Mouse (Mus musculus): ENCODE data around the gene Rtf2. TPM values are rescaled to one million over a fixed set of nuclear protein-coding genes. Genes with fewer than 3 reads are reported as not detected.
A peak's percentile ranks its signal among the peaks of the same experiment; 100 is the strongest.

Gene Rtf2
- polyA plus RNA-seq, 1 experiment = 57.1 TPM

GRCm38 (mm10) chr2:172477350-172477749 lies 37.0 kb downstream of the Rtf2 start:
- no peaks in the 10 kb centered on the region for H3K9me3 ChIP-seq
- H3K4me1 ChIP-seq = peaks cover 30% of the 10 kb centered on the region
- no peak for TF ChIP-seq GATA1 (IDR thresholded peaks at IDR 0.05; ENCODE audit: borderline replicate concordance, low read length)
- H3K4me3 ChIP-seq (replicated peaks) = peak overlapping the region; percentile 82
- peaks cover 23% of the 10 kb centered on the region for H3K27me3 ChIP-seq (replicated peaks)
- peaks cover 4% of the 10 kb centered on the region for H3K36me3 ChIP-seq (replicated peaks; ENCODE audit: low read length)

GRCm38 (mm10) chr2:172477860-172478259 lies 37.5 kb downstream of the Rtf2 start:
- H3K4me3 ChIP-seq (replicated peaks) = peak overlapping the region; percentile 76
- H3K9me3 ChIP-seq = no peaks in the 10 kb centered on the region
- H3K27me3 ChIP-seq (replicated peaks) = peaks cover 27% of the 10 kb centered on the region
- TF ChIP-seq GATA1 (IDR thresholded peaks at IDR 0.05; ENCODE audit: borderline replicate concordance, low read length) (no peak), FLI1 (IDR thresholded peaks at IDR 0.05; ENCODE audit: low read length) (no peak)
- peaks cover 30% of the 10 kb centered on the region for H3K4me1 ChIP-seq
- H3K36me3 ChIP-seq (replicated peaks; ENCODE audit: low read length) = no peaks in the 10 kb centered on the region

GRCm38 (mm10) chr2:172480296-172480695 lies 39.9 kb downstream of the Rtf2 start:
- no peak for TF ChIP-seq GATA1 (IDR thresholded peaks at IDR 0.05; ENCODE audit: borderline replicate concordance, low read length)
- no peak for TF ChIP-seq FLI1 (IDR thresholded peaks at IDR 0.05; ENCODE audit: low read length)
- H3K9me3 ChIP-seq = no peaks in the 10 kb centered on the region
- H3K4me1 ChIP-seq = peaks cover 27% of the 10 kb centered on the region
- H3K4me3 ChIP-seq (replicated peaks) = no peak overlapping the region
- H3K36me3 ChIP-seq (replicated peaks; ENCODE audit: low read length) = no peaks in the 10 kb centered on the region
- H3K27me3 ChIP-seq (replicated peaks) = peaks cover 28% of the 10 kb centered on the region

- Histone ChIP-seq H3K36me3 (replicated peaks; ENCODE audit: low read length) (no peaks in the 10 kb centered on the region), H3K9me3 (no peaks in the 10 kb centered on the region), H3K27me3 (replicated peaks) (peaks cover 26% of the 10 kb centered on the region), H3K4me3 (replicated peaks) (no peak overlapping the region), H3K4me1 (peaks cover 20% of the 10 kb centered on the region)
- TF ChIP-seq GATA1 (IDR thresholded peaks at IDR 0.05; ENCODE audit: borderline replicate concordance, low read length) (no peak), FLI1 (IDR thresholded peaks at IDR 0.05; ENCODE audit: low read length) (no peak)
Observed at GRCm38 (mm10) chr2:172481654-172482385, 41.5 kb downstream of the Rtf2 start.

GRCm38 (mm10) chr2:172483766-172484413 lies 43.5 kb downstream of the Rtf2 start:
- no peaks in the 10 kb centered on the region for H3K9me3 ChIP-seq
- peaks cover 10% of the 10 kb centered on the region for H3K4me1 ChIP-seq
- H3K27me3 ChIP-seq (replicated peaks) = peaks cover 32% of the 10 kb centered on the region
- no peaks in the 10 kb centered on the region for H3K36me3 ChIP-seq (replicated peaks; ENCODE audit: low read length)
- TF ChIP-seq GATA1 (IDR thresholded peaks at IDR 0.05; ENCODE audit: borderline replicate concordance, low read length) = no peak
- TF ChIP-seq FLI1 (IDR thresholded peaks at IDR 0.05; ENCODE audit: low read length) = no peak
- H3K4me3 ChIP-seq (replicated peaks) = no peak overlapping the region

GRCm38 (mm10) chr2:172484696-172485370 lies 44.5 kb downstream of the Rtf2 start:
- H3K9me3 ChIP-seq = no peaks in the 10 kb centered on the region
- peaks cover 10% of the 10 kb centered on the region for H3K4me1 ChIP-seq
- TF ChIP-seq FLI1 (IDR thresholded peaks at IDR 0.05; ENCODE audit: low read length) = no peak
- TF ChIP-seq GATA1 (IDR thresholded peaks at IDR 0.05; ENCODE audit: borderline replicate concordance, low read length) = no peak
- peaks cover 33% of the 10 kb centered on the region for H3K27me3 ChIP-seq (replicated peaks)
- H3K36me3 ChIP-seq (replicated peaks; ENCODE audit: low read length) = no peaks in the 10 kb centered on the region
- no peak overlapping the region for H3K4me3 ChIP-seq (replicated peaks)

GRCm38 (mm10) chr2:172496736-172497345 lies 56.5 kb downstream of the Rtf2 start:
- H3K36me3 ChIP-seq (replicated peaks; ENCODE audit: low read length) = no peaks in the 10 kb centered on the region
- H3K4me1 ChIP-seq = peaks cover 12% of the 10 kb centered on the region
- peaks cover 30% of the 10 kb centered on the region for H3K27me3 ChIP-seq (replicated peaks)
- H3K4me3 ChIP-seq (replicated peaks) = no peak overlapping the region
- peaks cover 9% of the 10 kb centered on the region for H3K9me3 ChIP-seq
- TF ChIP-seq FLI1 (IDR thresholded peaks at IDR 0.05; ENCODE audit: low read length) = no peak
- no peak for TF ChIP-seq GATA1 (IDR thresholded peaks at IDR 0.05; ENCODE audit: borderline replicate concordance, low read length)

GRCm38 (mm10) chr2:172498823-172499222 lies 58.5 kb downstream of the Rtf2 start:
- Histone ChIP-seq H3K36me3 (replicated peaks; ENCODE audit: low read length) (no peaks in the 10 kb centered on the region), H3K4me1 (peaks cover 12% of the 10 kb centered on the region), H3K27me3 (replicated peaks) (peaks cover 35% of the 10 kb centered on the region), H3K4me3 (replicated peaks) (no peak overlapping the region), H3K9me3 (peaks cover 6% of the 10 kb centered on the region)
- no peak for TF ChIP-seq GATA1 (IDR thresholded peaks at IDR 0.05; ENCODE audit: borderline replicate concordance, low read length)
- TF ChIP-seq FLI1 (IDR thresholded peaks at IDR 0.05; ENCODE audit: low read length) = no peak

GRCm38 (mm10) chr2:172500752-172501316 lies 60.5 kb downstream of the Rtf2 start:
- no peaks in the 10 kb centered on the region for H3K36me3 ChIP-seq (replicated peaks; ENCODE audit: low read length)
- peaks cover 15% of the 10 kb centered on the region for H3K4me1 ChIP-seq
- no peak for TF ChIP-seq GATA1 (IDR thresholded peaks at IDR 0.05; ENCODE audit: borderline replicate concordance, low read length)
- no peak for TF ChIP-seq FLI1 (IDR thresholded peaks at IDR 0.05; ENCODE audit: low read length)
- no peak overlapping the region for H3K4me3 ChIP-seq (replicated peaks)
- peaks cover 32% of the 10 kb centered on the region for H3K27me3 ChIP-seq (replicated peaks)
- no peaks in the 10 kb centered on the region for H3K9me3 ChIP-seq

Data from megakaryocyte, embryonic 14.5 days (primary cell).